Mouse (Mus musculus) embryonic facial prominence, embryonic 10.5 days (tissue): ENCODE data around the gene Alk. TPM values are rescaled to one million over a fixed set of nuclear protein-coding genes. Genes with fewer than 3 reads are reported as not detected.

ENCODE experiments used
- DNase-seq: peaks from one replicate; pipeline ENCODE4 v3.0.0-alpha.2; 2017; ENCODE audit warnings: low spot score
- H3K27ac ChIP-seq: fragments of 300-500 bp; sonication (generic); replicated peaks from 2 replicates; pipeline ENCODE4 v1.5.1; 2016; ENCODE audit warnings: mild to moderate bottlenecking
- H3K27me3 ChIP-seq: fragments of 300-500 bp; sonication (generic); replicated peaks from 2 replicates; pipeline ENCODE4 v1.6.1; 2016; ENCODE audit warnings: low read depth, mild to moderate bottlenecking; ENCODE audit not compliant: poor library complexity, severe bottlenecking
- H3K36me3 ChIP-seq: fragments of 300-500 bp; sonication (generic); replicated peaks from 2 replicates; pipeline ENCODE4 v1.6.1; 2016; ENCODE audit warnings: mild to moderate bottlenecking, moderate library complexity
- H3K4me1 ChIP-seq: fragments of 300-500 bp; sonication (generic); 2 replicates; pipeline ENCODE4 v1.6.1; 2016
- H3K4me3 ChIP-seq: fragments of 300-500 bp; sonication (generic); 2 replicates; pipeline ENCODE4 v1.5.1; 2016; ENCODE audit warnings: mild to moderate bottlenecking, moderate library complexity
- H3K9me3 ChIP-seq: fragments of 300-500 bp; sonication (generic); 2 replicates; pipeline ENCODE4 v1.6.1; 2016; ENCODE audit warnings: mild to moderate bottlenecking
- WGBS: fragments of 180-500 bp; shearing (Covaris S2); methylation state at CpG from one replicate; pipeline ENCODE4 v1.1.7; 2016; 5-methylcytosine and 5-hydroxymethylcytosine counted together
- polyA plus RNA-seq: library from polyadenylated mRNA; unstranded; fragments of >200 nt; fragmentation: Nextera tagmentation; extraction: Ambion mirVana; gene quantifications from 2 replicates; pipeline ENCODE4 v1.2.1, GENCODE M21; 2016

Gene Alk
- polyA plus RNA-seq, 1 experiment from 2014 or later: 0.40 TPM

DNA sequence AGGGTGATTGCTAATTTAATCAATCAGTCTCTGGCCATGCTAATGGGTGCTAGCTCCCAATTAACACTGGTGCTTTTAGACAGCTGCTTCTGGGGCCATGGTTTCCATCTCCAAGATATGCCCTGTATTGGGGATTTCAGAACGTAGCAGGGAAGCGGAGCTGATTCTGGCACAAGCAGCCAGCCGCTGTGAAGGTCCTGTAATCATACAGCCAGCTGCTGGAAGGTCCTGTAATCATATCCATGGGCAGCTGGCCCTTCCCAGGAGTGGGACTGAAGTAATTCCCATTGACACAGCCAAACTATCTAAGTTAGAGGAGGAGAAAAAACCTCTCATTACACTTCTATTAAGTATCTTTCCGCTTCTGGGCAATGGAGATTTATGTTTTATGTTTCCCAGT, 242.5 kb downstream of the Alk start:
- Histone ChIP-seq H3K36me3 (no peaks in the 10 kb centered on the region), H3K27ac (no peak overlapping the region), H3K4me1 (no peaks in the 10 kb centered on the region), H3K27me3 (no peaks in the 10 kb centered on the region), H3K9me3 (0 out of 2 replicates have a peak, but pooled peaks cover 4% of the 10 kb centered on the region), H3K4me3 (no peak overlapping the region)
- 89% methylated on average over 4 of the region's 4 CpGs for WGBS
- no peak for DNase-seq

DNA sequence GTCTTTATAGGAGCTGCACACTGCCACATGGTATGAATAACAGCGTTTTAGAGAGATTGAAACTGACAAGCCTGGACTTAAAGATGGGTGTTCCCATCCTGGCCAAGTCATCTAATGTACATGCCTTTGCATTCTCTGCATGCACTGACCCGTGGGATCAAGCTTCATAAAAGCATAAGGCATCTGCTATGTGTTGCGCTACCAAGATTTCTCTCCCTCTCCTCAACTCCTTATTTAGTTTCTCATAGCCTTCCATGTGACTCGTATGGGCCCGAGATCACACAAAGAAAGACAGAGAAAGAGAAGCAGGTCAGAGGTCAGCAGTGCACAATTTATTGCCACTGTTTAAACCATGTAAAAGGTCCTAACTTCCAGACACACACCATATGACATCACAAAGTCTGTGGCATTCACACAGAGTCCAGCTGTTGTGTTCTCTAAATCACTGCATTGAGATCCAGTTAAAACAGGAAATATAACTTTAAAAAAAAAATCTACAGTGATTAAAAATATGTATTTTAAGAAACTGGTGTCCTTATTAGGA, 247.6 kb downstream of the Alk start:
- no peak overlapping the region for H3K4me3 ChIP-seq
- H3K27ac ChIP-seq: no peak overlapping the region
- WGBS: 77% methylated on average over 5 of the region's 5 CpGs
- 0 out of 2 replicates have a peak, but pooled peaks cover 4% of the 10 kb centered on the region for H3K9me3 ChIP-seq
- no peaks in the 10 kb centered on the region for H3K36me3 ChIP-seq
- no peaks in the 10 kb centered on the region for H3K4me1 ChIP-seq
- no peaks in the 10 kb centered on the region for H3K27me3 ChIP-seq
- DNase-seq: no peak

GRCm38 (mm10) chr17:72339437-72339836, 265.0 kb downstream of the Alk start:
- no peak for DNase-seq
- Histone ChIP-seq H3K9me3 (no peaks in the 10 kb centered on the region), H3K27ac (no peak overlapping the region), H3K4me3 (no peak overlapping the region), H3K4me1 (no peaks in the 10 kb centered on the region), H3K27me3 (no peaks in the 10 kb centered on the region), H3K36me3 (no peaks in the 10 kb centered on the region)
- WGBS: 88% methylated on average over 4 of the region's 4 CpGs

DNA sequence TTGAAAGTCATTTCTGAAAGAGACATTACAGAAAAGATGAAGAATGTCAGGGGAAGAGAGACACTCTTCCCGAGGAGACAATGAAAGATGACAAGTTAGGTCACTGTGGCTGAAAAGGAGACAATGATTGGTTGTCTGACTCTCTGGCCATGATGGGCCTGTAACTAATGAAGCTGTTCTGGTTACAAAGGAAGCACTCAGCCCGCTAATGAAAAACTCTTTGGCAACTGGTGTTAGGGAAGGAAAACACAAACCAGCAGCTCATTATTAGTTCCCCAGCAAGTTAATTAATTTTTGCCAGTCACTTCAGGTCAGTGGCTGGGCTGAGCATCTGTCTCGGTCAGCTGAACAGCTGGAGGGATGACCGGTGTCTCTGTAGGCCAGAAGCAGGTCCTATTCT, 271.5 kb downstream of the Alk start:
- WGBS: 44% methylated on average over 4 of the region's 4 CpGs
- Histone ChIP-seq H3K27me3 (no peaks in the 10 kb centered on the region), H3K4me3 (no peak overlapping the region), H3K9me3 (no peaks in the 10 kb centered on the region), H3K4me1 (no peaks in the 10 kb centered on the region), H3K36me3 (no peaks in the 10 kb centered on the region), H3K27ac (no peak overlapping the region)
- DNase-seq: no peak

- H3K36me3 ChIP-seq: no peaks in the 10 kb centered on the region
- 76% methylated on average over 4 of the region's 4 CpGs for WGBS
- no peak for DNase-seq
- H3K27me3 ChIP-seq: no peaks in the 10 kb centered on the region
- H3K27ac ChIP-seq: no peak overlapping the region
- no peaks in the 10 kb centered on the region for H3K9me3 ChIP-seq
- no peak overlapping the region for H3K4me3 ChIP-seq
- no peaks in the 10 kb centered on the region for H3K4me1 ChIP-seq
Measured at GRCm38 (mm10) chr17:72325941-72326340, 278.5 kb downstream of the Alk start.

- no peaks in the 10 kb centered on the region for H3K27me3 ChIP-seq
- H3K27ac ChIP-seq: no peak overlapping the region
- H3K4me1 ChIP-seq: no peaks in the 10 kb centered on the region
- H3K9me3 ChIP-seq: no peaks in the 10 kb centered on the region
- H3K36me3 ChIP-seq: no peaks in the 10 kb centered on the region
- no peak overlapping the region for H3K4me3 ChIP-seq
- no peak for DNase-seq
Measured at GRCm38 (mm10) chr17:72319576-72319975, 284.9 kb downstream of the Alk start.

DNA sequence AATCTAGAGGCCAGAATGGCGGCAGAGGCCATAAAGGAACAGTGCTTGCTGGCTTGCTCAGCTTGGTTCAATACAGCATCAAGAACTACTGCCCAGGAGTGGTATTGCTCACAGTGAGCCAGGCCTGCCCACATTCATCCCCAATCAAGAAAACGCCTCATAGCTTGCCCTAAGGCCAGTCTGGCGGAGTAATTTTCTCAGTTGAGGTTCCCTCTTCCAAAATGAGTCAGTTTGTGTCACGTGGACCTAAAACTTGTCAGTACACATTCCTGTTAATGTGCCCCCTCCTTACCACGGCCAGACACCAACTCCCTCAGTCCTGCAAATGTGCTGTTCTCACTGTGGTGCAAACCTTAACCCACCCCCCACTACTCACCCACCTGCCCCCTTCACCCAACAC, 304.8 kb downstream of the Alk start:
- no peaks in the 10 kb centered on the region for H3K4me1 ChIP-seq
- H3K9me3 ChIP-seq: no peaks in the 10 kb centered on the region
- no peak overlapping the region for H3K4me3 ChIP-seq
- no peak overlapping the region for H3K27ac ChIP-seq
- H3K27me3 ChIP-seq: no peaks in the 10 kb centered on the region
- 82% methylated on average over 5 of the region's 5 CpGs for WGBS
- DNase-seq: no peak
- H3K36me3 ChIP-seq: no peaks in the 10 kb centered on the region

DNA sequence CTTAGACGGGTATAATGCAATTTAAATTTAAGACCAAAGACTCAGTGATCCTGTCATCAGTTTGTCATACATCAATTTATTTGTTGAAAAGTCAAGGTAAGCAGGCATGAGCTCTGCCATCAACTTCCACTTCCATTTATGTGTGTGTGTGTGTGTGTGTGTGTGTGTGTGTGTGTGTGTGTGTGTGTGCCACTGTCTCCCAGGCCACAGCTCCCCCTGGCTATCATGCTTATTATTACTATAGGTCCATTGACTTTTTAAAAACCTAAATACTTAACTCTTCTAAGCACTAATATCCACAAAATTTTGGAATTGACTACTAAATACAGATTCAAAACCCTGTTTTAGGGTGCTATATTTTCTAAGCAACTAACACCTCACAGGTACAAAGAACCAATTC, 308.1 kb downstream of the Alk start:
- DNase-seq: no peak
- Histone ChIP-seq H3K4me1 (0 out of 2 replicates have a peak, but pooled peaks cover 10% of the 10 kb centered on the region), H3K9me3 (no peaks in the 10 kb centered on the region), H3K27me3 (no peaks in the 10 kb centered on the region), H3K36me3 (no peaks in the 10 kb centered on the region), H3K27ac (no peak overlapping the region), H3K4me3 (no peak overlapping the region)
- WGBS: 86% methylated on average over 1 of the region's 1 CpGs

DNA sequence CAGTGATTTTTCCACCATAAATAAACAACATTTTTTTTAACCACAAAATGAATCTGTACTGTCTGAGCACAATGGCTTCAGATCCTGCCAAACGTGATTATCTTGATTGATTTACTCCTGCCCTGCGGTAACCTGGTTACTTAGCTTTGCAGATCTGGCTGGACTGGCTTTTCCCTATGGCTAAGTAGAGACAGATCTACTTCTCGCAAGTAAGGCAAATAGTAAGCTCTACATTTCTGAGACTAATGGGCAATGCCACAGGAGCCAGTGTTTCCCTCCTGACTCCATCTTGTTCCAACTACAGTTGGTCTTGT, 311.2 kb downstream of the Alk start:
- WGBS: 62% methylated on average over 3 of the region's 3 CpGs
- no peaks in the 10 kb centered on the region for H3K36me3 ChIP-seq
- no peak overlapping the region for H3K27ac ChIP-seq
- DNase-seq: peak; percentile 10
- no peak overlapping the region for H3K4me3 ChIP-seq
- no peaks in the 10 kb centered on the region for H3K9me3 ChIP-seq
- 0 out of 2 replicates have a peak, but pooled peaks cover 10% of the 10 kb centered on the region for H3K4me1 ChIP-seq
- no peaks in the 10 kb centered on the region for H3K27me3 ChIP-seq

GRCm38 (mm10) chr17:72292444-72293266, 311.8 kb downstream of the Alk start:
- Histone ChIP-seq H3K4me3 (no peak overlapping the region), H3K4me1 (0 out of 2 replicates have a peak, but pooled peaks cover 10% of the 10 kb centered on the region), H3K27me3 (no peaks in the 10 kb centered on the region), H3K36me3 (no peaks in the 10 kb centered on the region), H3K27ac (no peak overlapping the region), H3K9me3 (no peaks in the 10 kb centered on the region)
- WGBS: 78% methylated on average over 6 of the region's 6 CpGs
- DNase-seq: no peak

DNA sequence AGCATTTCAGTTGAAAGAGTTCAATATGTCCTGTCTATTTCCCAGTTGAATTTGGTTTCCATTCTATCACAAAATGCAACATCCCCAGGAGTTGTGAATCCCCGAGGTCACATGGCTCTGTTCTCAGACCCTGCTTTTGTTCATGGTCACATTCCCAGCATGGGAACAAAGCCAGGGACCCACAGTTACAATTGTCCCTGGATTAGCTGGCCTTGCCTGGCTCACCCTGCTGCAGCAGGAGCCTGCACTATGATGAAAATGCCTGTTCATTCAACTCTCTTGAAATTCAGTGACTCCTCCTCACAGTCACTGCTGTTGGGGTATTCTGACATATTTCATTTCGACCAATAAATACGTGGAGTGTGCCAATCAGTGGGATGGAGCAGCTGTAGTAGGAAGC, 318.5 kb downstream of the Alk start:
- Histone ChIP-seq H3K27me3 (no peaks in the 10 kb centered on the region), H3K4me1 (no peaks in the 10 kb centered on the region), H3K4me3 (no peak overlapping the region), H3K36me3 (no peaks in the 10 kb centered on the region), H3K9me3 (no peaks in the 10 kb centered on the region), H3K27ac (no peak overlapping the region)
- 38% methylated on average over 3 of the region's 3 CpGs for WGBS
- no peak for DNase-seq

DNA sequence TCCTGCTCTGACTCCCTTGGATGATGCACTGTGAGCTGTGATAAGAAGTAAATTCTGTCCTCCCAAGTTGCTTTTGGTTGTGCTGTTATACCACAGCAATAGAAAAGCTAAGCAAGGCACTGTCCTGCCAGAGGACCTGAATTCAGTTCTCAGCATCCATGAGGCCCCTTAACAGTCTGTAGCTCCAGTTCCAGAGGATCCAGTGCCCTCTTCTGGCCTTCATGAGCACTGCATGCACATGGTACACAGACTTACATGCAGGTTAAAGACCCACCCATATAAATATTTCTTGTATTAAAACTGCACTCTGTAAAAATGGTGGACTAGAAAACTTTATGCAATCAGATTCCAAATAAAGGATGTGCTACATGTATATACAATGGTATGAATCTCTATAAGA, 326.1 kb downstream of the Alk start:
- H3K27ac ChIP-seq: no peak overlapping the region
- H3K27me3 ChIP-seq: no peaks in the 10 kb centered on the region
- H3K36me3 ChIP-seq: no peaks in the 10 kb centered on the region
- no peaks in the 10 kb centered on the region for H3K4me1 ChIP-seq
- DNase-seq: no peak
- no peak overlapping the region for H3K4me3 ChIP-seq
- peaks cover 5% of the 10 kb centered on the region; the same call in 1 of the 2 replicates for H3K9me3 ChIP-seq

GRCm38 (mm10) chr17:72276778-72277177, 327.6 kb downstream of the Alk start:
- peak; percentile 32 for DNase-seq
- Histone ChIP-seq H3K4me1 (no peaks in the 10 kb centered on the region), H3K9me3 (peaks cover 5% of the 10 kb centered on the region; the same call in 1 of the 2 replicates), H3K27ac (no peak overlapping the region), H3K27me3 (no peaks in the 10 kb centered on the region), H3K36me3 (no peaks in the 10 kb centered on the region), H3K4me3 (no peak overlapping the region)
- 78% methylated on average over 6 of the region's 6 CpGs for WGBS
